Mouse (Mus musculus): ENCODE measurements around the gene Mpz. TPM values are rescaled to one million over a fixed set of nuclear protein-coding genes. Genes with fewer than 3 reads are reported as not detected.

Gene Mpz
- total RNA-seq, 2 experiments from 2014 or later, result not detected

DNA sequence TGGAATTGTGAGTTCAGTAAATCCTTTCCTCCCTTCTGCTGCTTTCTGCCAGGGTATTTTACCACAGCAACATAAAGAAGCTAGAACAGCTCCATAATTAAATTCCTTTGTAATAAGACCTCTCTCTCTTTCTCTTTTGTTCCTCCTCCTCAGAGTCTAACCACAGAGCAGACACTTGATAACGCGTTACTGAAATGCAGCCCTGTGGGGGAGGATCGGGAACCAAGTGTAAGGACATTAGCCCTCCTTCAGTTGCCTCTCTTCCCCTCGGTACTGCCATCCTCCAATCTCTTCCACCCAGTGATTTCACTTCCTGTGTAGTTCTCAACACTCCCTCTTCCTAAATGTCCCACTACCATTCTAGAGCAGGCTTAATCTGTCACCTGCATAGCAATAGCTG, 58.9 kb downstream of the Mpz start:
- ATAC-seq (replicated peaks; ENCODE audit: low FRiP score, poor library complexity, severe bottlenecking), result no peak

Other genes with a start within 250 kb of the Mpz start
- not detected in 2 replicates for gene Fcrlb, start 237.8 kb upstream of the Mpz start, total RNA-seq (2015; ENCODE audit: low replicate concordance)
- not detected in 2 replicates for gene Fcrlb, start 237.8 kb upstream of the Mpz start, total RNA-seq (2017; ENCODE audit: low replicate concordance)
- gene Fcrla, start 223.1 kb upstream of the Mpz start, total RNA-seq (2015; ENCODE audit: low replicate concordance), result 0.63 TPM in 1 of 2 replicates, not detected in the other
- gene Fcrla, start 223.1 kb upstream of the Mpz start, total RNA-seq (2017; ENCODE audit: low replicate concordance), result 0.84 and 0.94 TPM in 2 replicates
- gene Fcgr2b, start 174.2 kb upstream of the Mpz start, total RNA-seq (2015; ENCODE audit: low replicate concordance), result 38.0 and 43.5 TPM in 2 replicates
- gene Fcgr2b, start 174.2 kb upstream of the Mpz start, total RNA-seq (2017; ENCODE audit: low replicate concordance), result 20.1 and 23.1 TPM in 2 replicates
- 15.3 and 27.5 TPM in 2 replicates for gene Fcgr4, start 131.8 kb upstream of the Mpz start, total RNA-seq (2015; ENCODE audit: low replicate concordance)
- gene Fcgr4, start 131.8 kb upstream of the Mpz start, total RNA-seq (2017; ENCODE audit: low replicate concordance), result 9.3 and 10.6 TPM in 2 replicates
- gene Fcgr3, start 85.8 kb upstream of the Mpz start, total RNA-seq (2015; ENCODE audit: low replicate concordance), result 100 and 146 TPM in 2 replicates
- gene Fcgr3, start 85.8 kb upstream of the Mpz start, total RNA-seq (2017; ENCODE audit: low replicate concordance), result 78.3 and 110 TPM in 2 replicates
- gene Cfap126, start 36.8 kb upstream of the Mpz start, total RNA-seq (2015; ENCODE audit: low replicate concordance), result not detected in 2 replicates
- gene Cfap126, start 36.8 kb upstream of the Mpz start, total RNA-seq (2017; ENCODE audit: low replicate concordance), result not detected in 2 replicates
- gene Sdhc, start 108 bp upstream of the Mpz start, total RNA-seq (2015; ENCODE audit: low replicate concordance), result 15.6 and 40.3 TPM in 2 replicates
- 9.2 and 20.0 TPM in 2 replicates for gene Sdhc, start 108 bp upstream of the Mpz start, total RNA-seq (2017; ENCODE audit: low replicate concordance)
- not detected in 2 replicates for gene Pcp4l1, start 45.6 kb downstream of the Mpz start, total RNA-seq (2015; ENCODE audit: low replicate concordance)
- 0.84 and 3.2 TPM in 2 replicates for gene Pcp4l1, start 45.6 kb downstream of the Mpz start, total RNA-seq (2017; ENCODE audit: low replicate concordance)
- gene Nr1i3, start 63.3 kb downstream of the Mpz start, total RNA-seq (2015; ENCODE audit: low replicate concordance), result not detected in 2 replicates
- not detected in 2 replicates for gene Nr1i3, start 63.3 kb downstream of the Mpz start, total RNA-seq (2017; ENCODE audit: low replicate concordance)
- 4.0 and 4.2 TPM in 2 replicates for gene Tomm40l, start 71.8 kb downstream of the Mpz start, total RNA-seq (2015; ENCODE audit: low replicate concordance)
- gene Tomm40l, start 71.8 kb downstream of the Mpz start, total RNA-seq (2017; ENCODE audit: low replicate concordance), result 2.2 and 2.6 TPM in 2 replicates
- not detected in 2 replicates for gene Apoa2, start 74.3 kb downstream of the Mpz start, total RNA-seq (2015; ENCODE audit: low replicate concordance)
- not detected in 2 replicates for gene Apoa2, start 74.3 kb downstream of the Mpz start, total RNA-seq (2017; ENCODE audit: low replicate concordance)
- gene Fcer1g, start 83.7 kb downstream of the Mpz start, total RNA-seq (2015; ENCODE audit: low replicate concordance), result 269 and 282 TPM in 2 replicates
- 89.5 and 162 TPM in 2 replicates for gene Fcer1g, start 83.7 kb downstream of the Mpz start, total RNA-seq (2017; ENCODE audit: low replicate concordance)
- 0.19 TPM in 1 of 2 replicates, not detected in the other for gene Adamts4, start 99.7 kb downstream of the Mpz start, total RNA-seq (2015; ENCODE audit: low replicate concordance)
- not detected in 2 replicates for gene Adamts4, start 99.7 kb downstream of the Mpz start, total RNA-seq (2017; ENCODE audit: low replicate concordance)
- gene Ndufs2, start 100.7 kb downstream of the Mpz start, total RNA-seq (2015; ENCODE audit: low replicate concordance), result 62.9 and 78.4 TPM in 2 replicates
- gene Ndufs2, start 100.7 kb downstream of the Mpz start, total RNA-seq (2017; ENCODE audit: low replicate concordance), result 48.0 and 62.1 TPM in 2 replicates
- 8.1 and 11.3 TPM in 2 replicates for gene B4galt3, start 119.6 kb downstream of the Mpz start, total RNA-seq (2015; ENCODE audit: low replicate concordance)
- 7.7 and 29.1 TPM in 2 replicates for gene B4galt3, start 119.6 kb downstream of the Mpz start, total RNA-seq (2017; ENCODE audit: low replicate concordance)
- gene Ppox, start 130.5 kb downstream of the Mpz start, total RNA-seq (2015; ENCODE audit: low replicate concordance), result 416 and 462 TPM in 2 replicates
- 506 and 765 TPM in 2 replicates for gene Ppox, start 130.5 kb downstream of the Mpz start, total RNA-seq (2017; ENCODE audit: low replicate concordance)
- 9.6 and 12.1 TPM in 2 replicates for gene Usp21, start 137.3 kb downstream of the Mpz start, total RNA-seq (2015; ENCODE audit: low replicate concordance)
- gene Usp21, start 137.3 kb downstream of the Mpz start, total RNA-seq (2017; ENCODE audit: low replicate concordance), result 9.4 and 13.9 TPM in 2 replicates
- gene Ufc1, start 144.3 kb downstream of the Mpz start, total RNA-seq (2015; ENCODE audit: low replicate concordance), result 23.4 and 28.6 TPM in 2 replicates
- gene Ufc1, start 144.3 kb downstream of the Mpz start, total RNA-seq (2017; ENCODE audit: low replicate concordance), result 13.9 and 19.3 TPM in 2 replicates
- 3.8 and 4.8 TPM in 2 replicates for gene Dedd, start 178.4 kb downstream of the Mpz start, total RNA-seq (2015; ENCODE audit: low replicate concordance)
- 4.3 and 6.7 TPM in 2 replicates for gene Dedd, start 178.4 kb downstream of the Mpz start, total RNA-seq (2017; ENCODE audit: low replicate concordance)
- 6.7 and 7.3 TPM in 2 replicates for gene Nit1, start 194.9 kb downstream of the Mpz start, total RNA-seq (2015; ENCODE audit: low replicate concordance)
- 11.0 and 13.8 TPM in 2 replicates for gene Nit1, start 194.9 kb downstream of the Mpz start, total RNA-seq (2017; ENCODE audit: low replicate concordance)
- gene Pfdn2, start 195.0 kb downstream of the Mpz start, total RNA-seq (2015; ENCODE audit: low replicate concordance), result 5.4 and 7.1 TPM in 2 replicates
- gene Pfdn2, start 195.0 kb downstream of the Mpz start, total RNA-seq (2017; ENCODE audit: low replicate concordance), result 1.5 and 15.1 TPM in 2 replicates
- gene Klhdc9, start 210.1 kb downstream of the Mpz start, total RNA-seq (2015; ENCODE audit: low replicate concordance), result not detected in 2 replicates
- not detected in 2 replicates for gene Klhdc9, start 210.1 kb downstream of the Mpz start, total RNA-seq (2017; ENCODE audit: low replicate concordance)
- not detected in 2 replicates for gene Nectin4, start 219.4 kb downstream of the Mpz start, total RNA-seq (2015; ENCODE audit: low replicate concordance)
- gene Nectin4, start 219.4 kb downstream of the Mpz start, total RNA-seq (2017; ENCODE audit: low replicate concordance), result 0.68 TPM in 1 of 2 replicates, not detected in the other
- 20.1 and 21.1 TPM in 2 replicates for gene Arhgap30, start 238.2 kb downstream of the Mpz start, total RNA-seq (2015; ENCODE audit: low replicate concordance)
- gene Arhgap30, start 238.2 kb downstream of the Mpz start, total RNA-seq (2017; ENCODE audit: low replicate concordance), result 25.9 and 26.9 TPM in 2 replicates

All from erythroblast, adult 5-6 weeks (primary cell).